Mouse (Mus musculus): ENCODE data around the gene Slc16a3. TPM values are rescaled to one million over a fixed set of nuclear protein-coding genes. Genes with fewer than 3 reads are reported as not detected.

Slc16a3 gene
- polyA plus RNA-seq, 1 experiment from 2014 or later: 10.0 TPM

DNA sequence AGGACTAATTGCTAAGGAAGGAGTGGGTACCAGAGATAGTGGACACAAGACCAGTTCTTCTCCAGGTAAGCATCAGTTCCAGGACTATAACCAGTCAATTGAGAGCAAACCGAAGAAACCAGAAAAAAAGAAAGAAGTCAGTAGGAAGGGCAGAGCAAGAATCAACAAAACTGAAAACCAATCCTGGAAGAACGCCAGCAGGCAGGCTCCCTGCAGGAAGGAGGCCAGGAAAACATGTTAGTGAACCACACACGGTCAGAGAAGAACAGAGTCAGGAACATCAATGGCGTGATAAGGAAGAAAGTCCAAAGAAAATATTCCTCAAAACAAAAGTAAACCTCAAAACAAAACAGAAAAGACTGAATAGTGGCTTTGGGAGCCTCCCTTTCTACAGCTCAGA is 53.7 kb downstream of the Slc16a3 start:
- Histone ChIP-seq H3K27me3 (ENCODE audit: control insufficient read depth, insufficient read depth, low read length) (no peaks in the 10 kb centered on the region), H3K9me3 (ENCODE audit: control insufficient read depth, low read length) (no peaks in the 10 kb centered on the region), H3K4me2 (replicated peaks; ENCODE audit: low read depth) (no peak overlapping the region), H3K9ac (ENCODE audit: low read length) (no peak overlapping the region), H3K27ac (replicated peaks) (no peak overlapping the region), H3K36me3 (ENCODE audit: control insufficient read depth, insufficient read depth, low read length) (no peaks in the 10 kb centered on the region), H3K4me3 (ENCODE audit: low read depth, low read length) (no peak overlapping the region), H3K4me1 (replicated peaks; ENCODE audit: control insufficient read depth, insufficient read depth) (0 out of 2 replicates have a peak, but pooled peaks cover 2% of the 10 kb centered on the region)
- 12% methylated on average over 4 of the region's 4 CpGs for WGBS
- ATAC-seq (ENCODE audit: low FRiP score, low TSS enrichment) (no peak), DNase-seq (ENCODE audit: low spot score) (peak; percentile 69)
- TF ChIP-seq CTCF (IDR thresholded peaks at IDR 0.05; ENCODE audit: low read depth): no peak

DNA sequence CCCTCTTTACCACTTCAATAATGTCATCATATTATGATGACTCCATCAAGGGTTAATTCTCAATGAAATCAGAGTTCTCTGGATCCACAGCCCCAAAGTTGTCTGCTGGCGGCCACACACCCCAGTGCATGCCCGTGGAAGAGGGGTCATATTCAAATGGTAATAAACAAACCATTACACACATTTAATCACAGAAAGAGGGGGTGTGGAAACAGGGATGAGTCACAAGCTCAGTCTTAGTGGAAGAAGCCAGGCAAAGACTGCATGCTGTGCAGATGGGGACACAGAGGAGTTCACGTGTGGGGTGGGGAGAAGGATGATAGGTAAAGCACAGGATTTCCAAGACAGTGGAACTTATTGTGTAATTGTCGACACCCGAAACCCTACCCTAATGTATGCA is 56.0 kb downstream of the Slc16a3 start:
- Histone ChIP-seq H3K4me2 (replicated peaks; ENCODE audit: low read depth) (no peak overlapping the region), H3K36me3 (ENCODE audit: control insufficient read depth, insufficient read depth, low read length) (no peaks in the 10 kb centered on the region), H3K27me3 (ENCODE audit: control insufficient read depth, insufficient read depth, low read length) (no peaks in the 10 kb centered on the region), H3K9ac (ENCODE audit: low read length) (no peak overlapping the region), H3K9me3 (ENCODE audit: control insufficient read depth, low read length) (no peaks in the 10 kb centered on the region), H3K4me3 (ENCODE audit: low read depth, low read length) (no peak overlapping the region), H3K27ac (replicated peaks) (no peak overlapping the region), H3K4me1 (replicated peaks; ENCODE audit: control insufficient read depth, insufficient read depth) (0 out of 2 replicates have a peak, but pooled peaks cover 2% of the 10 kb centered on the region)
- ATAC-seq (ENCODE audit: low FRiP score, low TSS enrichment) (0 out of 2 replicates have a peak, but pooled peaks have one; percentile 43), DNase-seq (ENCODE audit: low spot score) (no peak)
- TF ChIP-seq EP300 (optimal IDR thresholded peaks at IDR 0.05) (no peak), CTCF (IDR thresholded peaks at IDR 0.05; ENCODE audit: low read depth) (no peak)
- WGBS: 43% methylated on average over 5 of the region's 5 CpGs

DNA sequence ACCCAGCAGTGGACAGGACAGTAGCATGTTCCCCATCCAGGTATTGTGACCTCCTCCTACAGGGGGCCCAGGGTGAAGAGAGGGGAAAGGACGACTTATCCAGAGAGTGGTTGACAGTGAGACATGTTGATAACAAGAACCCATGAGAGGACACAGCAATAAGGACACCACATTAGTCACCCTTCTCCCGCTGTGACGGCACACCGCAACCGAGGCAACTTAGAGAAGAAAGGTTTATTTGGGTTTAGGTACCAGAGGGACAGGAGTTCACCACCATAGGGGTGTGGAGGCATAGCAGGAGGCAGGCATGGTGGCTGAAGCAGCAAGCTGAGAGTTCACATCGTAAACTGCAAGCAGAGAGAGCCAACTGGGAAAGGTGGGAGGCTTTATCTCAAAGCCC is 57.9 kb downstream of the Slc16a3 start:
- H3K27me3 ChIP-seq (ENCODE audit: control insufficient read depth, insufficient read depth, low read length): no peaks in the 10 kb centered on the region
- TF ChIP-seq CTCF (IDR thresholded peaks at IDR 0.05; ENCODE audit: low read depth) (no peak), EP300 (optimal IDR thresholded peaks at IDR 0.05) (no peak)
- H3K4me1 ChIP-seq (replicated peaks; ENCODE audit: control insufficient read depth, insufficient read depth): 0 out of 2 replicates have a peak, but pooled peaks cover 2% of the 10 kb centered on the region
- no peak for ATAC-seq (ENCODE audit: low FRiP score, low TSS enrichment)
- no peaks in the 10 kb centered on the region for H3K36me3 ChIP-seq (ENCODE audit: control insufficient read depth, insufficient read depth, low read length)
- no peak overlapping the region for H3K27ac ChIP-seq (replicated peaks)
- H3K9ac ChIP-seq (ENCODE audit: low read length): no peak overlapping the region
- no peaks in the 10 kb centered on the region for H3K9me3 ChIP-seq (ENCODE audit: control insufficient read depth, low read length)
- 73% methylated on average over 6 of the region's 6 CpGs for WGBS
- no peak for DNase-seq (ENCODE audit: low spot score)
- no peak overlapping the region for H3K4me3 ChIP-seq (ENCODE audit: low read depth, low read length)
- no peak overlapping the region for H3K4me2 ChIP-seq (replicated peaks; ENCODE audit: low read depth)

GRCm38 (mm10) chr11:121010044-121010755 is 61.9 kb downstream of the Slc16a3 start:
- no peak overlapping the region for H3K9ac ChIP-seq (ENCODE audit: low read length)
- H3K4me2 ChIP-seq (replicated peaks; ENCODE audit: low read depth): no peak overlapping the region
- 86% methylated on average over 3 of the region's 3 CpGs for WGBS
- H3K36me3 ChIP-seq (ENCODE audit: control insufficient read depth, insufficient read depth, low read length): no peaks in the 10 kb centered on the region
- no peak for DNase-seq (ENCODE audit: low spot score)
- no peak overlapping the region for H3K27ac ChIP-seq (replicated peaks)
- H3K9me3 ChIP-seq (ENCODE audit: control insufficient read depth, low read length): no peaks in the 10 kb centered on the region
- no peak for ATAC-seq (ENCODE audit: low FRiP score, low TSS enrichment)
- H3K4me3 ChIP-seq (ENCODE audit: low read depth, low read length): no peak overlapping the region
- no peak for TF ChIP-seq CTCF (IDR thresholded peaks at IDR 0.05; ENCODE audit: low read depth)
- no peak for TF ChIP-seq EP300 (optimal IDR thresholded peaks at IDR 0.05)
- no peaks in the 10 kb centered on the region for H3K27me3 ChIP-seq (ENCODE audit: control insufficient read depth, insufficient read depth, low read length)
- no peaks in the 10 kb centered on the region for H3K4me1 ChIP-seq (replicated peaks; ENCODE audit: control insufficient read depth, insufficient read depth)

Other genes with a start within 250 kb of the Slc16a3 start
- 123 and 127 TPM in 2 replicates for gene Cenpx, start 234.7 kb upstream of the Slc16a3 start, polyA plus RNA-seq (2015; fragmentation: Nextera tagmentation; extraction: Ambion mirVana)
- 18.7 and 20.4 TPM in 2 replicates for gene Lrrc45, start 234.6 kb upstream of the Slc16a3 start, polyA plus RNA-seq (2015; fragmentation: Nextera tagmentation; extraction: Ambion mirVana)
- gene Rac3, start 227.0 kb upstream of the Slc16a3 start, polyA plus RNA-seq (2015; fragmentation: Nextera tagmentation; extraction: Ambion mirVana): 21.9 and 22.1 TPM in 2 replicates
- gene Dcxr, start 221.2 kb upstream of the Slc16a3 start, polyA plus RNA-seq (2015; fragmentation: Nextera tagmentation; extraction: Ambion mirVana): 56.3 and 58.4 TPM in 2 replicates
- gene Cbr2, start 216.4 kb upstream of the Slc16a3 start, polyA plus RNA-seq (2015; fragmentation: Nextera tagmentation; extraction: Ambion mirVana): 129 and 160 TPM in 2 replicates
- gene Hmga1b, start 185.7 kb upstream of the Slc16a3 start, polyA plus RNA-seq (2015; fragmentation: Nextera tagmentation; extraction: Ambion mirVana): 3.0 and 3.1 TPM in 2 replicates
- 18.1 and 23.2 TPM in 2 replicates for gene Rfng, start 164.3 kb upstream of the Slc16a3 start, polyA plus RNA-seq (2015; fragmentation: Nextera tagmentation; extraction: Ambion mirVana)
- 94.5 and 98.6 TPM in 2 replicates for gene Gps1, start 164.2 kb upstream of the Slc16a3 start, polyA plus RNA-seq (2015; fragmentation: Nextera tagmentation; extraction: Ambion mirVana)
- 39.8 and 42.4 TPM in 2 replicates for gene Dus1l, start 152.1 kb upstream of the Slc16a3 start, polyA plus RNA-seq (2015; fragmentation: Nextera tagmentation; extraction: Ambion mirVana)
- gene Fasn, start 123.9 kb upstream of the Slc16a3 start, polyA plus RNA-seq (2015; fragmentation: Nextera tagmentation; extraction: Ambion mirVana): 16.0 and 19.7 TPM in 2 replicates
- 1.1 and 1.4 TPM in 2 replicates for gene Ccdc57, start 15.6 kb upstream of the Slc16a3 start, polyA plus RNA-seq (2015; fragmentation: Nextera tagmentation; extraction: Ambion mirVana)
- gene Csnk1d, start 42.9 kb downstream of the Slc16a3 start, polyA plus RNA-seq (2015; fragmentation: Nextera tagmentation; extraction: Ambion mirVana): 60.7 and 63.8 TPM in 2 replicates
- gene Cd7, start 90.9 kb downstream of the Slc16a3 start, polyA plus RNA-seq (2015; fragmentation: Nextera tagmentation; extraction: Ambion mirVana): 0.31 and 0.51 TPM in 2 replicates
- 113 and 133 TPM in 2 replicates for gene Sectm1b, start 115.1 kb downstream of the Slc16a3 start, polyA plus RNA-seq (2015; fragmentation: Nextera tagmentation; extraction: Ambion mirVana)
- gene Sectm1a, start 132.7 kb downstream of the Slc16a3 start, polyA plus RNA-seq (2015; fragmentation: Nextera tagmentation; extraction: Ambion mirVana): 11.8 and 13.2 TPM in 2 replicates
- gene Tex19.2, start 170.2 kb downstream of the Slc16a3 start, polyA plus RNA-seq (2015; fragmentation: Nextera tagmentation; extraction: Ambion mirVana): 0.25 and 0.29 TPM in 2 replicates
- 0.34 and 0.48 TPM in 2 replicates for gene Tex19.1, start 197.7 kb downstream of the Slc16a3 start, polyA plus RNA-seq (2015; fragmentation: Nextera tagmentation; extraction: Ambion mirVana)
- not detected in 2 replicates for gene Uts2r, start 211.8 kb downstream of the Slc16a3 start, polyA plus RNA-seq (2015; fragmentation: Nextera tagmentation; extraction: Ambion mirVana)